Mouse (Mus musculus) cerebellum, adult 2 months (tissue): Measurements from ENCODE around the gene Dscam.

Experiments used
- CTCF ChIP-seq: fragments of 200-500 bp; IDR thresholded peaks from 2 replicates; pipeline ENCODE4 v1.5.1; 2011; ENCODE audit warnings: low read depth, mild to moderate bottlenecking, control low read depth, low read length, moderate library complexity, borderline replicate concordance; ENCODE audit not compliant: insufficient read depth
- POLR2A ChIP-seq: fragments of 200-500 bp; IDR thresholded peaks from 2 replicates; pipeline ENCODE4 v1.6.1; 2011; ENCODE audit warnings: low read length, control low read depth, borderline replicate concordance; ENCODE audit not compliant: insufficient read depth

- TF ChIP-seq CTCF, result no peak
- TF ChIP-seq POLR2A, result no peak
These were observed 453.9 kb downstream of the Dscam start for GRCm38 (mm10) chr16:96716633-96717032.
